Mouse (Mus musculus) lung, postnatal 10 days (tissue): ENCODE measurements at regions not wholly inside any gene's neighbourhood (a gene's known extent, or its start where the extent isn't known, plus 50 kb on each side); places are given as distances from the start of the nearest gene placed in this dataset.

ENCODE experiments used
- DNase-seq: peaks from one replicate; pipeline ENCODE4 v3.0.0; 2021

GRCm38 (mm10) chr13:41694749-41695419 is 89.2 kb downstream of the Tmem170b start:
- peak; percentile 42 for DNase-seq

- peak; percentile 44 for DNase-seq
Measured at GRCm38 (mm10) chr13:41696767-41697445, 91.2 kb downstream of the Tmem170b start.

GRCm38 (mm10) chr13:41701345-41701744 is 95.6 kb downstream of the Tmem170b start:
- DNase-seq, result no peak

GRCm38 (mm10) chr13:41701829-41702231 is 96.1 kb downstream of the Tmem170b start:
- DNase-seq, result no peak

- DNase-seq, result no peak
Measured at GRCm38 (mm10) chr13:41703196-41703595, 97.5 kb downstream of the Tmem170b start.

GRCm38 (mm10) chr13:41703618-41704017 is 97.9 kb downstream of the Tmem170b start:
- peak; percentile 75 for DNase-seq

GRCm38 (mm10) chr13:41704806-41705205 is 99.1 kb downstream of the Tmem170b start:
- no peak for DNase-seq

- DNase-seq, result peak; percentile 52
Measured at GRCm38 (mm10) chr13:41705636-41706035, 99.9 kb downstream of the Tmem170b start.

- no peak for DNase-seq
Measured at GRCm38 (mm10) chr13:41707811-41708210, 102.1 kb downstream of the Tmem170b start.

- no peak for DNase-seq
Measured at GRCm38 (mm10) chr13:41709071-41709470, 103.4 kb downstream of the Tmem170b start.

- DNase-seq, result peak; percentile 91
Measured at GRCm38 (mm10) chr13:41709475-41710227, 103.9 kb downstream of the Tmem170b start.

- DNase-seq, result no peak
Measured at GRCm38 (mm10) chr13:41712616-41713015, 106.9 kb downstream of the Tmem170b start.
